Mouse (Mus musculus) limb, embryonic 14.5 days (tissue): ENCODE data around the gene Lcmt1. TPM values are rescaled to one million over a fixed set of nuclear protein-coding genes. Genes with fewer than 3 reads are reported as not detected.

Experiments used
- ATAC-seq: fragments of 200-750 bp; cut with Nextera tagmentation; 2 replicates; pipeline ENCODE4 v1.8.0; 2017; ENCODE audit warnings: low read depth, moderate number of reproducible peaks, moderate TSS enrichment; ENCODE audit not compliant: low FRiP score
- DNase-seq: peaks from one replicate; pipeline ENCODE4 v3.0.0-alpha.2; 2015; ENCODE audit warnings: low spot score
- H3K27ac ChIP-seq: fragments of 300-500 bp; sonication (generic); replicated peaks from 2 replicates; pipeline ENCODE4 v1.5.1; 2014; ENCODE audit warnings: low read depth, mild to moderate bottlenecking, low read length, moderate library complexity, mixed read lengths
- H3K27me3 ChIP-seq: fragments of 300-500 bp; sonication (generic); 2 replicates; pipeline ENCODE4 v1.6.1; 2014; ENCODE audit warnings: low read length, mixed read lengths; ENCODE audit not compliant: control insufficient read depth, insufficient read depth
- H3K36me3 ChIP-seq: fragments of 300-500 bp; sonication (generic); 2 replicates; pipeline ENCODE4 v1.6.1; 2014; ENCODE audit warnings: mild to moderate bottlenecking, low read length, moderate library complexity, mixed read lengths; ENCODE audit not compliant: control insufficient read depth, insufficient read depth
- H3K4me1 ChIP-seq: fragments of 300-500 bp; sonication (generic); 2 replicates; pipeline ENCODE4 v1.6.1; 2014; ENCODE audit warnings: antibody characterized with exemption, low read length, mixed read lengths; ENCODE audit not compliant: control insufficient read depth, insufficient read depth
- H3K4me2 ChIP-seq: fragments of 300-500 bp; sonication (generic); replicated peaks from 2 replicates; pipeline ENCODE4 v1.6.1; 2014; ENCODE audit warnings: low read depth, mild to moderate bottlenecking, low read length, moderate library complexity; ENCODE audit not compliant: severe bottlenecking
- H3K4me3 ChIP-seq: fragments of 300-500 bp; sonication (generic); replicated peaks from 2 replicates; pipeline ENCODE4 v1.5.1; 2014; ENCODE audit warnings: low read length
- H3K9ac ChIP-seq: fragments of 300-500 bp; sonication (generic); 2 replicates; pipeline ENCODE4 v1.6.1; 2014; ENCODE audit warnings: mild to moderate bottlenecking, low read depth, low read length, moderate library complexity; ENCODE audit not compliant: severe bottlenecking
- H3K9me3 ChIP-seq: fragments of 300-500 bp; sonication (generic); 2 replicates; pipeline ENCODE4 v1.6.1; 2016; ENCODE audit warnings: low read length; ENCODE audit not compliant: control insufficient read depth
- POLR2A ChIP-seq: fragments of 200-500 bp; IDR thresholded peaks from 2 replicates; pipeline ENCODE4 v1.8.0; 2012; ENCODE audit warnings: inconsistent platforms, mild to moderate bottlenecking, moderate library complexity, borderline replicate concordance; ENCODE audit not compliant: insufficient read depth, insufficient read length; ENCODE audit errors: extremely low read depth
- WGBS: fragments of 180-500 bp; shearing (Covaris S2); extraction: QIAGEN DNeasy Blood & Tissue Kit; methylation state at CpG from one replicate; pipeline ENCODE4 v1.1.7; 2014; 5-methylcytosine and 5-hydroxymethylcytosine counted together
- polyA plus RNA-seq, 2 experiments: library from polyadenylated mRNA; depleted of rRNA in 1 of 2; stranded (reverse) in 1 of 2; unstranded in 1 of 2; fragments of >200 nt; fragmentation: Nextera tagmentation in 1 of 2; extraction: Ambion mirVana in 1 of 2; gene quantifications; 2 replicates each; pipeline versions ENCODE4 v1.2.1 to v1.2.3; 2012 to 2014

The Lcmt1 gene
- polyA plus RNA-seq, 2 experiments = 35.2 to 44.2 TPM

DNA sequence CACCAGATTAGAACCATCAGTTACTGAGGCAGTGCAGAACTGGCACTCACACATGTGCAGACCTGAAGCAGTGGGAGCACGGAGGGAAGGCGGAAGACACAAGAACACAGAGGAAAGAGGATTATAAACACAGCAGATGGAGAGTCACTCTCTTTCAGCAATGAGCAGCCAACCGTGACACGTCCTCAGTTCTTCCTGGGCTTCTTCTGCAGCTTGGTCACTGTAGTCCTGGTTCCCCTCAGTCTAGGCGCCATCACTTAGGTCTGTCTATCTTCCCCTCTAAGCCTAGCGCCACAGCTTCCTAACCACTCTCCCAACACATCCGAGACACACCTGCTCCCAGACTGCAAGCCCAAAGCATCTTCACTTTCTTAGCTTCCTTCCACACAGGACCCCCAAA lies 10.5 kb upstream of the Lcmt1 start:
- ATAC-seq (no peak), DNase-seq (no peak)
- Histone ChIP-seq H3K4me2 (no peak overlapping the region), H3K36me3 (no peaks in the 10 kb centered on the region), H3K9me3 (no peaks in the 10 kb centered on the region), H3K4me1 (peaks cover 5% of the 10 kb centered on the region), H3K9ac (no peak overlapping the region), H3K27me3 (no peaks in the 10 kb centered on the region), H3K27ac (no peak overlapping the region), H3K4me3 (no peak overlapping the region)
- TF ChIP-seq POLR2A = no peak
- 85% methylated on average over 7 of the region's 7 CpGs for WGBS

DNA sequence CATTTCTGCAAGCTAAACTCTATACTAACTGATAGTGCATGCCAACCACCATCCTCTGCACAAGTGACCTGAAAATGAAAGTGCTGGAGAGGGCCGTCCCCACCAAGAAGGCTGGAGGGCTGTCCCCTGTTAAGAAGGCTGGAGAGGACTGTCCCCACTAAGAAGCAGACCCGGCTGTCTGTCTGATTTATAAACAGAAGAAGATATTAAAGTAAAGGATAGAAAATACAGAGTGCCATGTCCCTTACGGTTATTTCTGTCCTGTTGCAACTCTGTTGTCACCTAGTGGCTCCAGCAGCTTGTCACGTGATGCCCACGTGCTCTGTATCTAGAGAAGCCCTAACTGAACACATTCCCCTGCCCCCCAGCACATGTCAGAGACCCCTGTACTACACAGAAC lies 9.4 kb upstream of the Lcmt1 start:
- Histone ChIP-seq H3K27me3 (no peaks in the 10 kb centered on the region), H3K9me3 (no peaks in the 10 kb centered on the region), H3K4me3 (no peak overlapping the region), H3K9ac (no peak overlapping the region), H3K27ac (no peak overlapping the region), H3K4me2 (no peak overlapping the region), H3K4me1 (peaks cover 11% of the 10 kb centered on the region), H3K36me3 (no peaks in the 10 kb centered on the region)
- no peak for TF ChIP-seq POLR2A
- DNase-seq = no peak
- ATAC-seq = no peak
- 82% methylated on average over 5 of the region's 5 CpGs for WGBS

GRCm38 (mm10) chr7:123361229-123361980 lies 8.2 kb upstream of the Lcmt1 start:
- Histone ChIP-seq H3K27me3 (no peaks in the 10 kb centered on the region), H3K4me3 (no peak overlapping the region), H3K4me2 (no peak overlapping the region), H3K4me1 (peaks cover 11% of the 10 kb centered on the region), H3K27ac (no peak overlapping the region), H3K36me3 (no peaks in the 10 kb centered on the region), H3K9me3 (no peaks in the 10 kb centered on the region), H3K9ac (no peak overlapping the region)
- WGBS = 89% methylated on average over 7 of the region's 7 CpGs
- DNase-seq (no peak), ATAC-seq (no peak)
- no peak for TF ChIP-seq POLR2A

DNA sequence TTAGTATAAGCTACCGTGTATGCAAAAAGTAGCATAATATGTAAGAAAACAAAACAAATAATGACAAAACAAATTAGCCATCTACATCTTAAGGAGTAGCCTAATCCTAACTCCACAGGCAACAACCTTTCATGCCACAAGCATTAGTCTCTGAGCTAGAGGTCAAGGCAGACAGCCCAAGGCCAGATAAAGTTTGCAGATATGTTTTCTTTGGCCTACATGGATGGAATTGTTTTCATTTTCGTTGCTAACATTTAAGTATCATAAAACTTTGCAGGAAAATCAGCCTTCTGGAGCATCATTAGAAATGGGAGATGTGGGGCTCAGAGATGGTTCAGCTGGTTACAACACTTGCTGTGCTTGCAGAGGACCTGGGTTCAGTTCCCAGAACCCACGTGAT lies 6.8 kb upstream of the Lcmt1 start:
- no peak for TF ChIP-seq POLR2A
- Histone ChIP-seq H3K27ac (no peak overlapping the region), H3K4me2 (no peak overlapping the region), H3K9me3 (no peaks in the 10 kb centered on the region), H3K36me3 (no peaks in the 10 kb centered on the region), H3K27me3 (no peaks in the 10 kb centered on the region), H3K4me1 (peaks cover 21% of the 10 kb centered on the region), H3K9ac (no peak overlapping the region), H3K4me3 (no peak overlapping the region)
- DNase-seq (no peak), ATAC-seq (no peak)
- 93% methylated on average over 3 of the region's 3 CpGs for WGBS

- WGBS = 58% methylated on average over 8 of the region's 8 CpGs
- TF ChIP-seq POLR2A = no peak
- no peaks in the 10 kb centered on the region for H3K36me3 ChIP-seq
- peaks cover 32% of the 10 kb centered on the region for H3K4me1 ChIP-seq
- no peaks in the 10 kb centered on the region for H3K9me3 ChIP-seq
- H3K27ac ChIP-seq = no peak overlapping the region; the same call in 1 of the 2 replicates
- ATAC-seq = no peak; the same call in 1 of the 2 replicates
- H3K9ac ChIP-seq = no peak overlapping the region
- DNase-seq = no peak
- H3K4me2 ChIP-seq = no peak overlapping the region
- no peak overlapping the region for H3K4me3 ChIP-seq
- H3K27me3 ChIP-seq = no peaks in the 10 kb centered on the region
These were observed 5.6 kb upstream of the Lcmt1 start for GRCm38 (mm10) chr7:123363971-123364370.
